Mouse (Mus musculus): ENCODE results near the gene Chrna4.
A peak's percentile ranks its signal among the peaks of the same experiment; 100 is the strongest.

The Chrna4 gene

DNA sequence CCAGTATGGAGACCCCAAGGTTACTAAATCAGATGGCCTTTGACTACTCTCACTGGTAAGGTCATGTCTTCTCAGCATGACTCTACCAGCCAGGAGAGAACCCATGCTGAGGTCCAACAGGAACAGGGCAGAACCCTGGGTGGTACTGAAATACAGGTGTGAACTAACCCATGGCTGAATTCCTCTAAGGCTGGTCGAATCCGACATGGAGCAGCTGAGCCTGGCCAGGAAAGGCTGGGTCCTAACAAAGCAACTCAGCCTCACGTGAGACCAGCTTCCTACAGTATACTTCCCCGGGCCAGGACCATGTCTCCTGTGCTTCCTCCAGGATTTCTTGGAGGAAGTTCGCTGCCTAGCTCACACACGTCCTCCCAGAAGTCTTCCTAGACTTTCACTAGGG, 6.8 kb downstream of the Chrna4 start:
- no peak for DNase-seq

GRCm38 (mm10) chr2:181035186-181035585, 8.2 kb downstream of the Chrna4 start:
- no peak for DNase-seq

DNA sequence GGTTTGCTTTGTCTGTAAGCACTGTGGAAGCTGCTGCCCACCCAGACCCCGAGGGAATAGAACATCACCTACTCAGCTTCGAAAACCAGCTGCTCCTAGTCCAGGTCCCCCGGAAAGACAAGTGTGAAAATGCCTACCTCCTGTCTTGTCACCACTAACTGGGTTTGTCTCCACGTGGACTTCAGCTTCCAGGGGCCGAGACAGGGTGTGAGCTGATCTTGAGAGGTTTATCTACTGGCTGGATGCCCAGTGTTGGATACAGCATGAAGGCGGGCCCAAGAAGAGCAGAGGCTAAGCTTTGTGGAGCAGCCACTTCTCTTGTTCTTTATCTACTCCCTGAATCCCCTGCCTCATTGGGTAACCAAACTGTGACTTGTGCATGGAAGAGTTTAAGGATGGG, 10.0 kb downstream of the Chrna4 start:
- DNase-seq, result no peak

GRCm38 (mm10) chr2:181032407-181032806, 10.9 kb downstream of the Chrna4 start:
- DNase-seq, result no peak

DNA sequence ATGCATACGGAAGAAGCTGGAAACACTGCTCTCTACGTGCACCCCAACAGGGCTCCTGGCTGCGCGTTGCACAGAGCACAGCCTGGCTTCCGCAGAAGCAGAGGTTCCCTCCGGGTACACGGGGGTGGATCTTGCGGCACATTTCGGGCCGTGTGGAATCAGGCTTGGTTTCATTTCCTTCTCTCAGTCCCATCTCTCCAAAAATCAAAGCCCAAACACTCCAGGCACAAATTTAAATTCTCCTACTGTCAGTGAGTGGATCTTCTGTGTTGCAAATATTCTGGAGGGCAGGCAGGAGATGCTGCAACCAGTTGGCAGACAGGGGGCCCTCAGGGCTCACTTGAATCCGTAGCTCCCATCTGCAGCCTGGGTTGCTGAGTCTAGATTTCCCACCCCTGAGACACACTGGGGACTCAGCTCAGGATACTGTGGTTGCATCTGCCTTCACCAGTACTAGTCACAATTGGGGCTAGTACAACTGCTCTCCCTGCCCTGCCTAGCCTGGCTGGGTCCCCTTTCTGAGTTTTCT, 11.9 kb downstream of the Chrna4 start:
- no peak for DNase-seq

- DNase-seq, result no peak
These were observed 35.0 kb downstream of the Chrna4 start for GRCm38 (mm10) chr2:181008339-181008738.

DNA sequence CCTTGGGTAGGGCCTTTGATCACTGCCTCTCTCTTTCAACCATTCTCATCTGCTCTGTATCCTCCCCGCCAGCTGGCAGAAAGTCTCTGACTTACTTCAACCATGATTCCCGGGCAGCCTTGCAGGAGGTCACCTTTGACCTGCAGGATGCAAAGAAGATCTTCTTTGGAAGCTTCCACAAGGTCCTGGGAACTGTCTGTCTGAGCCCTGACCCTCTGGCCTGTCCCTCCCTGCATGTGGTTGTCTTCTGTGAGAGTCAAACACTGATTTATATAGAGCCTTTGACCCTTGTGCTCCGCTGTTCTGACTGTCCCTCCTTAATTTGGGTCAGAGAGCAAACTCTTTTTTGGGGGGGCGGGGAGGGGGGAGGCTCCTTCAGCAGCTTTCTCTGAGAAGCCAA, 36.3 kb downstream of the Chrna4 start:
- peak in 1 of 2 experiments; percentile 19 for DNase-seq

- DNase-seq, result no peak
These were observed 46.4 kb downstream of the Chrna4 start for GRCm38 (mm10) chr2:180996905-180997304.

- peak; percentile 21 to 44 for DNase-seq
These were observed 46.9 kb downstream of the Chrna4 start for GRCm38 (mm10) chr2:180996436-180996835.

DNA sequence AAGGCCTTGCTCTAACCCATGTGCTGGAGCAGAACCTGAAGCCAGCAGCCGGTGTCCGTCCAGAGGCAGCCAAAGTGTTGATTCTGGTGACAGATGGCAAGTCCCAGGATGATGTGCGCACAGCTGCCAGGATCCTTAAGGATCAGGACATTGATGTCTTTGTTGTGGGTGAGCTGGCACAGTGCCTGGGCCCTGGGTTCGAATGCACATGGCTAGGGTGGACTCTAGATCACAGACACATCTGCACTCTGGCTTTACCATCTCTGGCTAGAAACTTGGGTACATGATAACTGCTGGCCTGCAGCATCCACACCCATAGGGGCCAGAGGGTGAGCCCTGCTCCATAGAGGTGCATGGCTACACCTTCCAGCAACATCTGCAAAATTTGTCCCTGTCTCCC, 47.9 kb downstream of the Chrna4 start:
- no peak for DNase-seq

DNA sequence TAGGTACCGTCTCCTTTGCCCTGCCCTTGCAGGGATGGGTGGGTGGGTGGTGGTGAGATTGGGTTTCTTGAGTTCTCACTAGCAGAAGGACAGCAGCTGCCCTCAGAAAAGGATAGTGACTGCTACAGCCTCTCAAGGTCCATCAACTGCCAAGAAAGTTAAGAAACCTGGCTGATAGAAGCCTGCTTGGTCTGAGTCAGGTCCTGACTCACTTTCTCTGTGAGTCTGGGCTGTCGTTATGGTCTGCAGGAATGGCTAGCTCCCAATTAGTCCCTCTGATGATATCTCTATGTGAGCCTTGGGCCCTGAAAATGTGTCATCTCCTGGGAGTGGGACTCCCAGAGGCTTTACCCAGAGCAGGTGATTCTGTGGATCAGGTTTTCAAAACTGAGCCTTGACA, 49.0 kb downstream of the Chrna4 start:
- no peak for DNase-seq

GRCm38 (mm10) chr2:180990347-180990746, 53.0 kb downstream of the Chrna4 start:
- DNase-seq, result no peak

DNA sequence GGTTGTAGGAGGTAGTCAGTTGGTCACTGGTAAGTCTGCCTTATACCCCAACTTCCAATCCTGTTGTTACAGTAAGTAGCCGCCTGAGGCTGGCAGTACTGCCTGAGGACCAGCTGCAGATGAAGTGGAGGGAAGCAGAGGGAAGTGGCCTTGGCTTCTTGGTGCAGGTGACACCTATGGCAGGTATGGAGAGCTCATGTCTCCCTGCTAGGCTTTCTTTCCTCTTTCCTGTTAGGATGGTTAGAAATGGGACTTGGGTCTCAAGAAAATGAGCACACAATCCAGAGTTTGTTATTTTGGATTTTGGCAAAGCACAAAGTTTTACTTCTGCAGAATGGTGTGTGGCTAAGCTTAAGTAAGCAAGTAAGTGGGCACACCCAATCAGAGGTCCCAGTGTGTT, 54.4 kb downstream of the Chrna4 start:
- no peak for DNase-seq

DNA sequence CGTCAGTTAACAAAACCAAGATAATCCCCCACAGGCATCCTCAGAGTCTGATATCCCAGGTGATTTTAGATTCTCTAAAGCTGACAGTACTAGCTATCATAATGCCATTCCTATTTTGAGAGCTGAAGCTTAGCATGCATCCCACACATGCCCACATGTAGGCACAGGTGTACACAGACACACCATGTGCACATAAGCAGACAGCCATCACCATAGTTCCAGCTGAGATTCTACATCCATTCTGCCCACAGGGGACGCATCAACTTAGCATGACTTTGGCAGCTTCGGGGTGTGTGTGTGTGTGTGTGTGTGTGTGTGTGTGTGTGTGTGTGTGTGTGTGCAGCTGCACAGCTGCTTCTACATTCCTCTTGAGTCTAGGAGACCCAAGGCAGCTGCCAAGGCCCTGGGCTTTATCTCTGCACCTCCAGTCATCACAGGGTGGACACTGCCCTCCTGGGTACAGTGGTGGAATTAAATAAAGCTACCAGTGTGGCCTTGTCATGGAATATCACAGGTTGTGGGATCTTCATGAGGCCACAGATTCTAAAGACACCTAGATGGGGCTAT, 54.9 kb downstream of the Chrna4 start:
- no peak for DNase-seq

GRCm38 (mm10) chr2:180987432-180988030, 55.8 kb downstream of the Chrna4 start:
- no peak for DNase-seq

- no peak for DNase-seq
These were observed 56.3 kb downstream of the Chrna4 start for GRCm38 (mm10) chr2:180987001-180987400.

DNA sequence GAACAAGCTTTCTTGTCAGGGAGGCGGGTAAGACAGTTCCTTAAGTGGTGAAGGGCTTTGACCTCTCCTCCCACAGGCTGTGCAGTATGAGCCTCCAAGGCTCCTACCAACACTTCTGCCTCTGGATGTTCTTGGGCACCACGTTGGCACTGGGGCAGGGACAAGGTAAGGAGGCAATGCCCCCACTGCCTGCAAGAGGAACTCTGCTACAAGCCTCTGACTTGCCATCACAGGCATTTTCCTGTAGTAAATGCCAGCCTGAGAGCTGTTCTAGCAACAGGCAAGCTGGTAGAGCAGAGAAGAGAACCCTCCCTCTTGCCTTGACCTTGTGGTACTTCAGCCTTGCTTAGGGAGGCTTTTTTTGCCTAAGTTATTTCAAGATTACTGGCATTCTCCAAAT, 56.9 kb downstream of the Chrna4 start, which contains the start of gene Col20a1:
TSS of gene Col20a1 (plus strand) at position 87 of the 400 bp plus-strand sequence.
- no peak for DNase-seq

DNA sequence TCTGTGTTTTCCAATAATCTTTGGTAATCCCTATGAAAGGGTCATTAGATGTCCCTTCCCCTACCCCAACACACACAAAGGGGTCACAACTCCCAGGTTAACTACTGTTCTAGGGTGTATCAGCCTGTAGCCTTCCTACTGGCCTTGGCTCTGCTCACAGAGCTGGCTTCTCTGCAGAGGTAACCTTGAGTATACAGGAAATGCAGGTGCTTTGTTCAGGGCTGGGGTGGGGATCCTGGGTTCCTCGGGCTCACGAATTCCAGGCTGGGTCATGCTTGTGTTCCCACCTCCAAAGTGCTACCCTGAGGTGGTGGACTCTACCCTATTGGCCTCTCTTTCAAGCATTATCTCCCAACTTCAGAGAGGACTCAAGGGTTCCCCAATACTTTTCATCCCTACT, 57.7 kb downstream of the Chrna4 start:
- no peak for DNase-seq

DNA sequence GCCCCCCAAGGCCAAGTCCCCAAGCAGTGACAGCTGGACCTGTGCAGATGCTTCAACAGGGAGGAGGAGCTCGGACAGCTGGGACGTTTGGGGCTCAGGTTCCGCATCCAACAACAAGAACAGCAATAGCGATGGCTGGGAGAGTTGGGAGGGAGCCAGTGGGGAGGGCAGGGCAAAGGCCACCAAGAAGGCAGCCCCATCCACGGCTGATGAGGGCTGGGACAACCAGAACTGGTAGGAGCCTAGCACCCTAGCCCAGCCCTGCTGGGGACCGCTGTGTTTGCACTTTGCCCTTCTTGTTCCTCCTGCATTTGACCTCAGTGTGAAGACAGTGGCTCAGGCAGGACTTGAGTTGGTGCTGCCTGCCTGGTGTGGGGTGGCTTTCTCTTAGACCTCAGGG, 62.2 kb downstream of the Chrna4 start:
- peak; percentile 61 to 66 for DNase-seq

Measured in kidney, adult 8-10 months (tissue).